Mouse (Mus musculus) NIH3T3 (cell line): ENCODE measurements around the gene Agrn.

ENCODE experiments used
- DNase-seq: peaks from one replicate; pipeline ENCODE4 v3.0.0-alpha.2; 2012; ENCODE audit warnings: low read depth

Agrn gene

DNA sequence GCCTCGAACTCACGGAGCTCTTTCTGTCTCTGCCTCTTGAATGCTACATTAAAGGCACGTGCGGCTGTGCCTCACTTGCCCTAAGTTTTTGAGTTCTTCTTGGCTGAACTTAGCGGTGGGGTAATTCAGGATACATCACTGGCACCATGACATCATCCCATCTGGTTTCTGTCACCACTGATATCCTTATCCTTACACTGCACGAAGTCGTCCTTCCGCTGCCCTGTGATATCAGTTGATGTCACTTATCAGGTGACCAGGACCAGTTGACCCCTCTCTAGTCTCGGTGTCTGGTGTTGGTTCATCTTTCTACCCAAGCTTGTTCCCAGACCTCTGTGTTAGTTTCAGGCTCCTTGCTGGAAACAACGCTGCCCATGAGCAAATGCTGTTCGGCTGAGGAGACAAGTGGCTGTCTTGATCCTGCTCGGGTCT is 5.2 kb upstream of the Agrn start:
- DNase-seq: no peak

- peak; percentile 69 for DNase-seq
Observed at GRCm38 (mm10) chr4:156200623-156201475, 3.6 kb upstream of the Agrn start, which contains the start of gene Isg15. Gene Isg15 (minus strand): TSS chr4:156200818.

DNA sequence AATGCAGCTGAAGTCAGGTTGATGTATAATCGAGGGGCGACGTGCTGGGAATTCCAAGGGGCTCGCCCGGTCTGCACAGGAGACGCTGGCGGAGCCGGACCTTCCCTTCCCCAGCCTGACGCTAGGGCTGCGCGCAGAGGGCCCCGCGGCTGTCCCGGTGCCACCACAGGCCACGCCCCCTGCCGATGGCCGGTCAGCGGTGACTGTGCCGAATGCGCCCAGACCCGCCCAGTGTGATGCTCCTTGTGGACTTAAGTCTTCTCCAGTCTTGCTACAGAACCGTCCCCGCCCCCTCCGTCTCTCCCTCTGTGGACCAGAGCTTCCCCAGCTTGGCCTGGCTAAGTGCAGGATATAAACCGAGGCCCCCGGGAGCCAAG is 529 bp upstream of the Agrn start:
- peak; percentile 85 for DNase-seq

DNA sequence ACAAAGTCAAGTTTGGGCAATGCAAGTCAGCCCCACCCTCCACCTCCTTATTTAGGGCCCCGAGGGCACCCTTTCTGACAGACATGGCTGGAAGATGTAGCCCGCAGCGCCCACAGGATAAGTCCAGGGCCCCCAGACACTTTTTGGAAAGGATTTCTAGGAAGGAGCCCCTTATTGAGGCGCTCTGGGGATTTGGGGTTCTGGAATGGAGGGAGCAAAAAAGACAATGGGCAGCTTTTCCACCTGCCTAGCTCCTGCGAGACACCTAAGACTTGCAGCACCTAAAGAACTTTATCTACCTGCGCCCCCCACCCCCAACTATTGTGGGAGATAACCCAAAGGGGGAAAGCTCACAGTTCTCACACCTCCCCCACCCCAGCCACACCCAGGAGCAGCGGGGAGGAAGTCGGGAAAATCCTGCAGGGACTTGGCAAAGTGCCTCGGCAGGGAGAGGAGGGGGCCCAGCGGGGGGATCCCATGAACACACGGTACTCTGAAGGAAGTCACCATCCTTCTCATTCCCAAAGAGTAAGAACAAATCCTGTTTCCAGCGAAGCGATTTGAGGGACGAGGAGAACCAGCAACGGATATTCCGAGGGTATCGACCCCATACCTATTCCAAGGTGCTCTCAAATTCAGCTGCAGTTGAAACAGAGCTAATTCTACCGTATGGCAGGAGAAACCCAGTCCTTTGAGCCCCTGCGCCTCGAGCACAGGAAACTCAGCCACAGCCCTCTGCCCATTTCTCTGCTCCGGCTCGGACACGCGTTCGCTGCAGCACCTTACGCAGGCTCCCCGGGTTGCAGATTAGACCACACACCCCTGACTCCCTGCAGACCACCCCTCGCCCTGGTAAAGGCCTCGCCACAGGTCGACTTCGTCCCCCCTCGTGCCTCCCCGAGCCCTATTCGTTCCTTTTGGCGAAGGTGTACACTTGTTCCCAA is 1.1 kb downstream of the Agrn start:
- DNase-seq: peak; percentile 50

GRCm38 (mm10) chr4:156194346-156194745 is 2.9 kb downstream of the Agrn start:
- no peak for DNase-seq

- DNase-seq: no peak
Observed at GRCm38 (mm10) chr4:156193906-156194305, 3.4 kb downstream of the Agrn start.

- DNase-seq: no peak
Observed at GRCm38 (mm10) chr4:156193200-156193590, 4.1 kb downstream of the Agrn start.

- no peak for DNase-seq
Observed at GRCm38 (mm10) chr4:156192421-156193199, 4.7 kb downstream of the Agrn start.

DNA sequence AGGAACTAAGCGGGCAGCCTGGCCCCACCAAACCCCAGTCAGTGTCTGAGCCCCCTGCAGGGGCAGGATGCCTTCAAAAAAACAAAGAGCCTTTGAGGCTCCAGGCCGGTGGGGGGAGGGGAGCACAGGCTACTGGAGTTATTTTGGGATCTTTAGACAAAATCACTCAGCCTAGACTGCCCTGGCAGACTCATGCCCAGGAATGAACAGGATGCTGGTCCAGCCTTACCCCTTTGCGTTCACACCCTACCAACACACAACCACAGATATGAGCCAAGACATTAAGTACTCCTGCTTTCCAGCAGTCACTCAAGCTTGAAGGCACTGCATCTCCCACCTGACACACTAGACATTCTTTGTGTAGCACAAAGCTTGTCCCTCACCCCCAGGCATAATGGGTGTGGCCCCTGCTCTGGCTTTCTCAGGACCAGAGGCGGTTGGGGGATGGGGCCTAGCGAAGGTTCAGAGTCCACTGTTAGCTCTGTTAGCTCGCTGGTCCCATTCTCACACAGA is 8.4 kb downstream of the Agrn start:
- DNase-seq: peak; percentile 65

DNA sequence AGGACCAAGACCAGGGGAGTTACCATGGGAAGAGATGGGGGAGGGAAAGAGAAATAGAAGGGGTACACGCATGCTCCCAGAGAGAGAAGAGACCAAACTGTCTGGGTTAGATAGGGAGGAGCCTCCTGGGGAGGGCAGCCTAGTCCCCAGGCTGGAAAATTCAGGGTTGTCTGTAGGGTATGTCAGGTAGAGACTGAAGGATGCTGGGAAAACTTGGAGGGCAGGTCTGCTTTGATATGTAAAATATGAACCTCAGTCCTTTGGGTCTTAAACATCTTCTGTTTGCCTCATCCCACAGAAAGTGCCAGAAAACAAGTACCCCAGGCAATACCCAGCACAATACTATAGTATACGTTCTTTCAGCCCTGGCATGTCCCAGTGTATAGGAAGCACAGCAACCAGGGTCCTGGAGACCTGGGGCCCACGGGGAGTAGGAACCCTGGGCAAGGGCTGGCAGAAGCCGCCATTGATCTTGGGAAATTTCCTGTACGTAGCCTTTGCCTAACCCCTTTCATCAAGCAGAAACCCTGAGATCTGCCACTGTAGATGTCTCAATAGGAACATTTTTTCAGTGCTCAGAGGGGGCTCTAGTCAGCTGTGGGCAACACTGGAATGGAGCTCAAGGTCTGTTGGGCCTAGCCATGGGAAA is 9.0 kb downstream of the Agrn start:
- DNase-seq: no peak

- DNase-seq: no peak
Observed at GRCm38 (mm10) chr4:156185950-156186850, 11.1 kb downstream of the Agrn start.

GRCm38 (mm10) chr4:156185456-156185949 is 11.8 kb downstream of the Agrn start:
- DNase-seq: no peak

DNA sequence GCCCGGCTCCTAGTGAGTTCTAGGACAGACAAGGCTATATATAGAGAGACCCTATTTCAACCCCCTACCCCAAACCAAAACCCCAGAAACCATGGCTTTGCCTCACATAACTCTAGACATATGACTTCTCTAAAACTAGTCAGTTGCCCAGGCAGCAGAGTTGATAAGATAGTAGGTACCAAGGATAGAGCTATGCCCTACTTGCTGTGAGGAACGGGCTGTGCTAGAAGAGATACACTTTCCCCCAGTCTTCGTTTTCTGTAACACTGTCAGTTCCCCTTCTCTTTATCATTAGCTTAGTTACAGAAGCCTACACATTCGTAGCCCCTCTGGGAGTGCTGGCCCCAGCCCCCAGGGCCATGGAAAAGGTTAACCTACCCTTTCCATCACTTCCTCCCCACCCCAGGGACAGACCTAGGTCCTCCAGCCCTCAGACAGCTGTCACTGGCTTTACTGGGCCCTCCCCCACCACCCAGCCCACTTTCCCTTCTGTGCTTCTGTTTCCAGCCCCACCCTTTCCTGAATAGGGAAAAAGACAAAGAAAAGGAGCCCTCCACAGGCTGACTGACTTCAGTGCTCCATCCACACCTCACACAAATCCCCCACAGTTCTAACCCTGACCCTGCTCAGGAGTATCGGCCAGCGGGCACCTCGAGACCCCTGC is 12.9 kb downstream of the Agrn start:
- DNase-seq: no peak

DNA sequence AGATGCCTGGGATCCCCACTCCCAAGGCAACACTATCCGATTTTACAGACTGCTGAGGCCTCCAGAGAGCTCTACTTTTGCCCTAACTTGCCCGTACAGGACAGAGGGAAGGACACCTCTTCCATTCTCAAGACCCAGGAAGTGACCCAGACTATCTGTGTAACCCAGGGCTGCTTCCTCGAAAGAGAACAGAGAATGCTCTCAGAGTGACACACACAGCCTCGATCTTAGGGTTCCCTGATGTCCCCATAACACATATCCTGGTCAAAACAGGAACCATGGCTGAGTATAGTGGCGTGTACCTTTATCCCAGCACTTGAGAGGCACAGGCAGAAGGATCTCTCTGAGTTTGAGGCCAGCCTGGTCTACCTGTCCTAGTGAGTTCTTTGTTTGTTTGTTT is 13.5 kb downstream of the Agrn start:
- no peak for DNase-seq

DNA sequence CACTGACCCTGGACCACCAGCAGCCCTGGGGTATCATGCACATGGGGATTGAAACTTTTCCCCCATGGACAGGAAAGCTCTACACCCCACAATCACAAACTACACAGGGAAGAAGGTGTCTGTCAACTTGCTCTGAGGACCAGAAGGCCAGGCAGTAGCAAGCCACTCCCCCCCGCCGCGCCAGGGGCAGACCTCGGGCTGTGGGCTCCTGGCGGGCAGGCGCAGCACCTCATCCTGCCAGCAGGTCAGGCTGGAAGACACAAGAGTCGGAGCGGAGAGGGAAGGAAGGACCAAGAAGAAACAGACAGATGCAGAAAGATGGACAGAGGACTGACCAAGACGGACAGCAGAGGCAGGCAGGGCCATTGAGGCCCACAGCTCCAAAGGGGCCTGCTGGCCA is 19.7 kb downstream of the Agrn start:
- DNase-seq: no peak

DNA sequence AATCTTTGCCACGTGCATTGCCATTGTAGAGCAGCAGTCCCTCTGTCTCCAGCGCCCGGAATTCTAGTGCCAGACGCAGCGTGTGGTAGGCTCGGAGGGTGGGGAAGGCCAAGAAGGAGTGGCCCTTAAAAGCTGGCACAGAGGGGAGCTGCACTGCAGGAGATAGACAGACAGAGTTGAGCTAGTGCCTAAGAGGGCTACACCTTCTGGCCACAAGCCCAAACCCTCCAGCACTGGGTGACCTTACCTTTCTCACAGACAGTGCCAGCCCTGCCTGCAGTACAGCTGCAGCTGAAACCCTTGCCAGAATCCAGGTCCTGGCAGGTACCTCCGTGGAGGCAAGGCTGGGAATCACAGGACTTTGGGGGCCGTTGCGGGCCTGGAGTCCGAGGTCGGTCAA is 25.5 kb downstream of the Agrn start:
- no peak for DNase-seq

DNA sequence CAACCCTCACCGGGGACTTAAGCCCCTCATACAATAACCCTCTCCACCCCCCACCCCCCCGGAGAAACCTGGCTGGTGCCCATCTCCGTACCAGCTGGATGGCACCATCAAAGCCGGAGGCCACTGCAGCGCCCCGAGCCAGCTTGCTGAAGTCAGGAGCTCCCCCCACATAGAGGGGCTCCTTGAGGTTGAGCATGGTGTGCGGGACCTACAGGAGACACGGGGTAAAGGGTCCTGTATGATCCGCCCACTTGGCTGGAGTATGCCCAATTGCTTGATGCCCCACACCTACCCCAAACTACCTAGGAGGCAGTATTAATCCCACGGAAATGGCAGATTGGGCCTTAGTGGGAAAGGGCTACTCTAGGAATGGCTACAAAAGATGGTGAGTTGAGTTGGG is 28.2 kb downstream of the Agrn start:
- no peak for DNase-seq

DNA sequence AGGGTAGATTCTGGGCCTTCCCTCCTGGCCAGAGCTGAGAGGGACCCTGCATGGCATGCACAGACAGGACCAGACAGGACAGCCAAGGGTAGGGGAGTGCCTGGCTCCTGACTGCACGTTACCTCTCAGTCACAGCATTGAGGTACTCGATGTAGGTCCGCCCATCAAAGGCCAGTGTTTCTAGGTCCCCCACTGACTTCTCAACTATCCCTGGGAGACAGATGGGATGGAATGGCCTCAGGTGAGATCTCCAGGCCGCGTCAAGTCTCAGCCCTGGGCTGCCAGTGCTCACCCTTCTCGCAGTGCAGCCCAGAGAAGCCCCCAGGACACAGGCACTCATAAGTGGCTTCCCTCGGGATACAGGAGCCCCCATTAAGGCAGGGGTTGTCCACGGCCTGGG is 28.7 kb downstream of the Agrn start:
- no peak for DNase-seq

DNA sequence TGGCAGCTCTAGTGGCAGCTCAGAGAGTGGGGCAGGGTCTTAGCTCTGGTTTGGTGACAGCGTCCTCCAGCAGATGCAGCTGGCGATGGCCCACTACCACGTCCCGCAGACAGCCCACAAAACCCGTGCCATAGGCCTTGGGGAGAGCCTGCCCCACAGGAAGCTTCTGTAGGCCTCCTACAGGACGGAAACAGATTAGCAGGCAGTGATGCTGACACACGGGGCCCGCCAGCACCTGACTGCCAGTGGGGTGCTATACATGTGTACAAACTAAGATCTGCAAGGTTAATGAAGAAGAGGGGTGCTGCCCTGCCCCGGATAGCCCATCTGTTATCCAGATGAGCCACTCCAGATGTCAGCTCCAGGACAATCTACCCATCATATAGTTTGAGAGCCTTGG is 30.8 kb downstream of the Agrn start:
- DNase-seq: no peak

DNA sequence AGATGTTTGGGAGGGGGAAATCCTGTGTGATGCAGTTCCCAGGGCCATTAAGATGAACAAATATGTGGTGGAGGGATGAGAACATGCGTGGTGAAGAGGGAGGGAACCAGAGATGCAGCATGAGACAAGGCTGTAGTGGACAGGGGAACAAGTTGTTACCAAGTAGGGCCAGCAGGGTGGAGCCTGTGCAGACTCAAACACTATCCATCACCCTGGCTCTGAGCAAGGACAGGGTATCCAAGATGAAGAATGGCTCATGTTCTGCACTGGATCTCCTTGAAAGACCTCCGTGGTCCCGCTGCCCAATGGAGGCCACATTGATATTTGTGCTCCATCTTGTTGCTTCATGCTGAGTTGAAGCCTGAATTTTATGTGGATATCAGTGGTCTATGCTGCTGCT is 42.5 kb downstream of the Agrn start:
- no peak for DNase-seq
